Mouse (Mus musculus) megakaryocyte, embryonic 14.5 days (primary cell): ENCODE data around the gene Pcif1.

Experiments used
- FLI1 ChIP-seq: IDR thresholded peaks from 2 replicates; pipeline ENCODE4 v1.6.1; 2012; ENCODE audit warnings: low read length, inconsistent platforms, mixed read lengths
- GATA1 ChIP-seq: IDR thresholded peaks from 3 replicates; pipeline ENCODE4 v1.6.1; 2012; ENCODE audit warnings: mixed read lengths, low read length, inconsistent platforms, borderline replicate concordance

DNA sequence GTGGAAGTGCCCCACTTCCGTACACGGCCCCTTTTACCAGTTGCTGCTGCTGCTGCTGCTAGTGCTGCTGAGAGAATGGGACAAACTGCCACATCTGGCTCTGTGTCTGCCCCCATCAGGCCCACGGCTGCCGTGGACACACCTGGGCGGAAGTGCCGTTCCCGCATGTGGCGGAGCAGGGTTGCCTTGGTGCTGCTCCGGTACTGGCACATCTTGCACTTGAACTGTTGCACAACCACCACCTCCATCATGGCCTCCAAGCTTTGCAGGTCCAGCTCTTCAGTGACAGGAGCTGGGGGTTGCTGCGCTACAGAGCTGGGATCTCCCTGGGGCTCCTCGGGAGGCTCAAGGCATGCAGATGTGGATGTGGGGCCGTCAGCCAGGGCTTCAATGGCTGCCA is 28.4 kb downstream of the Pcif1 start:
- no peak for TF ChIP-seq GATA1
- no peak for TF ChIP-seq FLI1
